In genomic region chr1:185867018-185867417, GRCm38 (mm10) we compare ENCODE assay signal across 24 mouse cellular contexts.
DNase-seq lines count a peak whose midpoint lies in the region; ATAC-seq and TF ChIP-seq lines count a peak whose summit lies in the region.
"Had no signal": no experiment of that assay in that cellular context is flagged by ENCODE, and none has a peak within 500 bp of the region (broad histone marks: within the 10 kb centered on the region; RNA-seq: fewer than 3 reads in every experiment).

No protein-coding gene starts in this region.

- TF ChIP-seq EP300 in heart, postnatal 0 days (IDR thresholded peaks at IDR 0.05; ENCODE audit: low read depth): no peak

- TF ChIP-seq CTCF in heart, postnatal 0 days (IDR thresholded peaks at IDR 0.05; ENCODE audit: low read depth): no peak

- no peaks in the 10 kb centered on the region for H3K4me1 ChIP-seq in heart, postnatal 0 days (ENCODE audit: control insufficient read depth, insufficient read depth)
- no peaks in the 10 kb centered on the region for H3K4me1 ChIP-seq in lung, embryonic 15.5 days
- H3K4me1 ChIP-seq: forebrain, embryonic 10.5 days; forebrain, embryonic 13.5 days; heart, embryonic 12.5 days; heart, embryonic 15.5 days; hindbrain, embryonic 12.5 days; hindbrain, embryonic 15.5 days had no signal

- no peak overlapping the region for H3K4me3 ChIP-seq in heart, postnatal 0 days (ENCODE audit: low read depth, low read length)
- H3K4me3 ChIP-seq in lung, embryonic 15.5 days: no peak overlapping the region
- H3K4me3 ChIP-seq: forebrain, embryonic 10.5 days; forebrain, embryonic 13.5 days; heart, embryonic 12.5 days; heart, embryonic 15.5 days; hindbrain, embryonic 12.5 days; hindbrain, embryonic 15.5 days had no signal

- ATAC-seq in heart, postnatal 0 days (ENCODE audit: insufficient read depth, low read depth): peak; percentile 27; the same call in 1 of the 2 replicates
- peak; percentile 42; the same call in 1 of the 2 replicates for ATAC-seq in lung, embryonic 15.5 days (ENCODE audit: borderline replicate concordance, extremely low read depth, low FRiP score, low TSS enrichment)
- ATAC-seq: forebrain, embryonic 13.5 days; forebrain, embryonic 16.5 days; Patski had no signal

- H3K9ac ChIP-seq in heart, postnatal 0 days (replicated peaks; ENCODE audit: low read depth, low read length): no peak overlapping the region
- no peak overlapping the region for H3K9ac ChIP-seq in lung, embryonic 15.5 days
- H3K9ac ChIP-seq: forebrain, embryonic 13.5 days; heart, embryonic 12.5 days; heart, embryonic 15.5 days; hindbrain, embryonic 12.5 days; hindbrain, embryonic 15.5 days had no signal

- no peaks in the 10 kb centered on the region for H3K36me3 ChIP-seq in heart, postnatal 0 days (replicated peaks; ENCODE audit: control insufficient read depth, insufficient read depth, low read length)
- H3K36me3 ChIP-seq in lung, embryonic 15.5 days: no peaks in the 10 kb centered on the region
- H3K36me3 ChIP-seq: forebrain, embryonic 10.5 days; G1E; heart, embryonic 12.5 days; heart, embryonic 15.5 days; hindbrain, embryonic 12.5 days; hindbrain, embryonic 15.5 days had no signal

- no peaks in the 10 kb centered on the region for H3K27me3 ChIP-seq in heart, postnatal 0 days (ENCODE audit: control insufficient read depth, insufficient read depth, low read length)
- no peaks in the 10 kb centered on the region for H3K27me3 ChIP-seq in lung, embryonic 15.5 days
- H3K27me3 ChIP-seq: CH12.LX; forebrain, embryonic 13.5 days; heart, embryonic 12.5 days; heart, embryonic 15.5 days; hindbrain, embryonic 12.5 days; hindbrain, embryonic 15.5 days had no signal

- H3K9me3 ChIP-seq in heart, postnatal 0 days (replicated peaks; ENCODE audit: control insufficient read depth, low read length): no peaks in the 10 kb centered on the region
- no peaks in the 10 kb centered on the region for H3K9me3 ChIP-seq in lung, embryonic 15.5 days
- H3K9me3 ChIP-seq: forebrain, embryonic 10.5 days; forebrain, embryonic 13.5 days; heart, embryonic 12.5 days; heart, embryonic 15.5 days; hindbrain, embryonic 12.5 days; hindbrain, embryonic 15.5 days had no signal

- no peak overlapping the region for H3K4me2 ChIP-seq in heart, postnatal 0 days (ENCODE audit: low read depth, low read length)
- H3K4me2 ChIP-seq in lung, embryonic 15.5 days: no peak overlapping the region
- H3K4me2 ChIP-seq: forebrain, embryonic 13.5 days; heart, embryonic 12.5 days; heart, embryonic 15.5 days; hindbrain, embryonic 12.5 days; hindbrain, embryonic 15.5 days had no signal

- no peak for DNase-seq in heart, postnatal 0 days (ENCODE audit: low spot score)
- no peak for DNase-seq in heart, adult 18-20 months
- no peak for DNase-seq in lung, adult 18-20 months
- DNase-seq in lung, postnatal 10 days: peak; percentile 11
- DNase-seq in lung, postnatal 36 days: no peak
- DNase-seq: adrenal gland, postnatal 10 days; B cell, adult 2 months; cerebellum, adult 18-20 months; cerebellum, adult 9-10 months; cerebellum, postnatal 14 days; gastrocnemius, postnatal 10 days; gastrocnemius, postnatal 36 days; heart, postnatal 14 days had no signal

- 71% methylated on average over 4 of the region's 4 CpGs for WGBS in heart, postnatal 0 days
- WGBS in lung, embryonic 15.5 days: 65% methylated on average over 4 of the region's 4 CpGs

- H3K27ac ChIP-seq in heart, postnatal 0 days (ENCODE audit: low read depth): no peak overlapping the region
- peak overlapping the region; percentile 30; the same call in 1 of the 2 replicates for H3K27ac ChIP-seq in lung, embryonic 15.5 days
- H3K27ac ChIP-seq: forebrain, embryonic 10.5 days; forebrain, embryonic 13.5 days; heart, embryonic 15.5 days; hindbrain, embryonic 12.5 days; hindbrain, embryonic 15.5 days had no signal
